Mouse (Mus musculus) frontal cortex, postnatal 25 days (tissue): ENCODE results near the gene Depdc5.
"Not testable (repeated sequence)": the region's sequence is repeated elsewhere in the genome, so short reads cannot be mapped to it uniquely, and the experiment has no call there.

Experiments used
- DNase-seq, 2 experiments: peaks; one replicate each; pipeline ENCODE4 v3.0.0; 2022; ENCODE audit warnings: low spot score in 2 of 2

Gene Depdc5

GRCm38 (mm10) chr5:32863253-32864228 lies at the start of gene Depdc5:
Gene Depdc5, plus strand, starts transcription at chr5:32863701.
- DNase-seq = peak; percentile 55 to 78

DNA sequence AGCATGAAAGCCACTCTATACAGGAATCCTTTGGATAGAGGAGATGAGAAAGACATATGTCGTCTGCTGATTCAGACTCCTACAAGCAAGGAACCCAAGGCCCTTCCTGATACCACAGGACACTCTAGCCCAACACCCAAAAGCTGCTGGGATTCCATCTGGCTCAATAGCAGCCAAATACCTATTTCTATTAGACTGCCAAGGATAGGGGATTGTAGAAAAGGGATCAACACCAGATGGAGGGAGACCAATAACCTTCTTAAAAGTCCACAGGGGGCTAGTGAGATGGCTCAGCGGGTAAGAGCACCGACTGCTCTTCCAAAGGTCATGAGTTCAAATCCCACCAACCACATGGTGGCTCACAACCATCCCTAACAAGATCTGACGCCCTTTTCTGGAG lies 48.1 kb upstream of the Depdc5 start:
- no peak for DNase-seq

GRCm38 (mm10) chr5:32820471-32820870 lies 43.0 kb upstream of the Depdc5 start:
- DNase-seq = no peak

GRCm38 (mm10) chr5:32827009-32827408 lies 36.5 kb upstream of the Depdc5 start, which contains the start of gene Gm20671:
Gene Gm20671, minus strand, starts transcription at chr5:32827109.
- DNase-seq = no peak

- not testable (repeated sequence) for DNase-seq
Observed at GRCm38 (mm10) chr5:32828766-32829165, 34.7 kb upstream of the Depdc5 start.

DNA sequence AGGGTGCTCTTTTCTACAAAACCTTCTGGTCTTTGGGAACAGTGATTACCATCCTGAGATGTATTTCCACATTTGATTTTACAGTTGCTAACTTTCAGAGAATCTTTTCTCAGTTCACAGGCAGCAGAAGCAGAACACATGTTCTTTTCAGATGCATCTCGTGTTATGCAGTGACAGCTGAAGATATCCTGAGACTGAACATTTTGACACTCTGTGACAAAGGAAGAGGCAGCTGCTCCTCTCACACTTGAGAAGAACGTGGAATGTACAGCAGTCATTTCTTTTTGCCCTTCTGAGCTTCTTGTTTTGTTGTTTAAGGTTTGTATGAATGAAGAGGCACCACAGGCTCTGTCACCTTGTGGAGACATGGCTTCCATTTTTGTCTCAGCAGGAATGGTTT lies 33.4 kb upstream of the Depdc5 start:
- DNase-seq = no peak

DNA sequence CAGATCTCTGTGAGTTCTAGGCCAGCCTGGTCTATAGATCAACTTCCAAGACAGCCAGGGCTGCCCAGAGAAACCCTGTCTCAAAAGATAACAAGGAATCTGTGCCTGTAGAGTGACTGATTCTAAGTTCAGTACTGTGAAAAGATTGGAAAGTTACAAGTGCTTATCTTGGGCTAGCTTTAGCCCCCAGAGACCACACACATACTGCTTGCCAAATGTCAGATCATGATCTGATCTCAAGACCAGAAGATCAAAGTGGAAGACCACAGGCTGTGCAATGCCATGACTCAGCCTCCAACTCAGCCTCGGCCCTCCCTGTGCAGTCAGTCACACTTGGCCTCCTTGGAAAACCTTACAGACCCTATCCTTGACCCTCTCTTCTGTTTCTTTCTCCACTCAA lies 29.0 kb upstream of the Depdc5 start:
- no peak for DNase-seq

- no peak for DNase-seq
Observed at GRCm38 (mm10) chr5:32836976-32837375, 26.5 kb upstream of the Depdc5 start.

DNA sequence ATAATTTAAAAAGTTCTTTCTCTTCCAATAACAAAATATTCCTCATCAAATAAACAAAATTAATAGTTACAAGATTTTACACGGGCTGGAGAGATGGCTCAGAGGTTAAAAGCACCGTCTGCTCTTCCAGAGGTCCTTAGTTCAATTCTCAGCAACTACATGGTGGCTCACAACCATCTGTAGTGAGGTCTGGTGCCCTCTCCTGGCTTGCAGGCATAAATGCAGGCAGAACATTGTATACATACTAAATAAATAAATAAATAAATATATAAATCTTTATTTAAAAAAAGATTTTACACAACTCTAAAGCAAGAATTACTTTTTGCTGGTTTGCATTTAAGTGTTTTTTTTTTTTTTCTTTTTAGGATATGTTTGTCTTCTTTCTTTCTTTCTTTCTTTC lies 23.5 kb upstream of the Depdc5 start:
- no peak for DNase-seq

- no peak for DNase-seq
Observed at GRCm38 (mm10) chr5:32849178-32849577, 14.3 kb upstream of the Depdc5 start.

DNA sequence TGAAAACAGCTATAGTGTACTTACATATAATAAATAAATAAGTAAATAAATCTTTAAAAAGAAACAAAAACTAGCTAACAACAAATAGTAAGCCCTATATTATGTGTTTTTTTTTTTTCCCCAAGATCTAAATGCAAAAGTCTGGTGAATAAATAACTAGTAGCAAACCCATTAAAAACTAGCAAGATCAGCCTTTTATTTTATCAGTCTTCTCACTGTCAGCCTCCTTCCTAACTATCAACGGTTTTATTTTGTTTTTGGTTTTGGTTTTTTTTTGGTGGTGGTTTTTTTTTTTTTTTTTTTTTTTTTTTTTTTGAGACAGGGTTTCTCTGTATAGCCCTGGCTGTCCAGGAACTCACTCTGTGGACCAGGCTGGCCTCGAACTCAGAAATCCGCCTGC lies 13.9 kb upstream of the Depdc5 start:
- DNase-seq = not testable (repeated sequence)

- DNase-seq = no peak
Observed at GRCm38 (mm10) chr5:32852026-32852425, 11.5 kb upstream of the Depdc5 start.

GRCm38 (mm10) chr5:32853731-32854507 lies 9.6 kb upstream of the Depdc5 start, which contains the start of gene Prr14l:
Gene Prr14l, minus strand, starts transcription at chr5:32854256.
- DNase-seq = peak; percentile 100

- DNase-seq = no peak
Observed at GRCm38 (mm10) chr5:32854818-32855217, 8.7 kb upstream of the Depdc5 start.

DNA sequence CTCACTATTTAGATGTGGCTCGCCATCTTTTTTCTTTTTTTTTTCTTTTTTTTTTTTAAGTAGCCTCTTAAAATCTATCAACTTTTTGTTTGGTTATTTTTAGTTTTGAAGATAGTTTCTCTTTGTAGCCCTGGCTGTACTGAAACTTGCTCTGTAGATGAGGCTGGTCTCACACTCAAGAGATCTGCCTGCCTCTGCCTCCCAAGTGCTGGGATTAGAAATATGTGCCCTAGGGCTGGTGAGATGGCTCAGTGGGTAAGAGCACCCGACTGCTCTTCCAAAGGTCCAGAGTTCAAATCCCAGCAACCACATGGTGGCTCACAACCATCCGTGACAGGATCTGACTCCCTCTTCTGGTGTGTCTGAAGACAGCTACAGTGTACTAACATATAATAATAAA lies 8.2 kb upstream of the Depdc5 start:
- not testable (repeated sequence) for DNase-seq

GRCm38 (mm10) chr5:32857781-32858220 lies 5.7 kb upstream of the Depdc5 start:
- DNase-seq = peak; percentile 10 to 25

- DNase-seq = no peak
Observed at GRCm38 (mm10) chr5:32861082-32861481, 2.4 kb upstream of the Depdc5 start.

DNA sequence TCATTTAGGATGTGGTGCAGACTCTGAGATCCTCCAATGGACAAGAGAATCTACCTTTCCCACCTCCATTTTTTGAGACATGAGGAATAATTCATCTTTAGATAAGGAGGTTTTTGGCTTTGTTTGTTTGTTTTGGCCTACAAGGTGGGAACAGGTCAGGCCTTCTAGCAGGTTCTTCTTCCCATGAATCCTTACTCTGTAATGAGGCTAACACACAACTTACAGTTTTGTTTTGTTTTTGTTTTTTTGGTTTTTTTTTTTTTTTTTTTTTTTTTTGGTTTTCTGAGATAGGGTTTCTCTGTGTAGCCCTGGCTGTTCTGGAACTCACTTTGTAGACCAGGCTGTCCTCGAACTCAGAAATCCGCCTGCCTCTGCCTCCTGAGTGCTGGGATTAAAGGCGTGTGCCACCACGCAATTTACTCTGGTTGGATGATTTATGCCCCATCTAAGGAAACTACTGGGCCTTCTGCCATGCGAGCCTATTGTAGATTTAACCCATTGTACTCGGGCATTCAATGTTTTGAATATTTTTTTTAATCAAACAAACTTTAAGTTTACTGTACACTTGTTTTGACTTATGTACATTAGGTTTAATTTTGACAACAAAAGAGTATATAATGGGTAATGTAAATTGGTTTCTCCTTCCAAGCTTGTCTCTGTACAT lies 900 bp upstream of the Depdc5 start:
- no peak for DNase-seq

GRCm38 (mm10) chr5:32869389-32870024 lies 6.0 kb downstream of the Depdc5 start:
- DNase-seq = no peak

GRCm38 (mm10) chr5:32872346-32872745 lies 8.8 kb downstream of the Depdc5 start:
- DNase-seq = no peak

DNA sequence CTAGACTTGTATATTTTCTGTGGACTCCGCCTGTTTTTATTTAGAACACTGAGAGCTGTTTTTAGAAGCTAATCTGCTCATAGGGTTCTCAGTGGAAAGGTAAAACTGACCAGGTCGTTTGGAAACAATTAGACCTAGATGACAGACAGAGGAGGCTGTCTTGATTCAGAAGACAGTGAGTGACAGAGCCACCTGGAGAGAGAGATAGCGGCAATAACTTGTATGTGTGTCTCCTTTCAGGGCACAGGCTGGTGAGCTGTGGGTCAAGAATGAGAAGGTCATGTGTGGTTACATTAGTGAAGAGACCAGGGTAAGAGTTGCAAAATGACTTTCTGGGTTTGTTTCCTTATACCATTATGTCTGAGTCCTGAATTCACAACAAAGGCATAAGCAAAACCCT lies 23.2 kb downstream of the Depdc5 start:
- DNase-seq = no peak
